Mouse (Mus musculus): Measurements from ENCODE around the gene Olfr10. TPM values are rescaled to one million over a fixed set of nuclear protein-coding genes. Genes with fewer than 3 reads are reported as not detected.

Gene Olfr10
- polyA plus RNA-seq, 1 experiment from 2014 or later = not detected

- 70% methylated on average over 4 of the region's 4 CpGs for WGBS
- Histone ChIP-seq H3K36me3 (replicated peaks) (no peaks in the 10 kb centered on the region), H3K4me3 (no peak overlapping the region), H3K27me3 (replicated peaks) (no peaks in the 10 kb centered on the region), H3K9ac (no peak overlapping the region), H3K4me1 (no peaks in the 10 kb centered on the region), H3K9me3 (no peaks in the 10 kb centered on the region), H3K4me2 (no peak overlapping the region), H3K27ac (no peak overlapping the region)
- no peak for ATAC-seq (replicated peaks)
Measured at GRCm38 (mm10) chr11:49337150-49337832, 32.8 kb downstream of the Olfr10 start.

Other genes starting within 250 kb of the Olfr10 start
- 0.68 TPM in 1 of 2 replicates, not detected in the other for gene Tgtp2, start 240.5 kb upstream of the Olfr10 start, polyA plus RNA-seq (2015; fragmentation: Nextera tagmentation; extraction: Ambion mirVana)
- gene Ifi47, start 228.2 kb upstream of the Olfr10 start, polyA plus RNA-seq (2015; fragmentation: Nextera tagmentation; extraction: Ambion mirVana) = 0.35 and 0.56 TPM in 2 replicates
- gene Olfr1396, start 189.9 kb upstream of the Olfr10 start, polyA plus RNA-seq (2015; fragmentation: Nextera tagmentation; extraction: Ambion mirVana) = 0.11 TPM in 1 of 2 replicates, not detected in the other
- gene Olfr1395, start 162.5 kb upstream of the Olfr10 start, polyA plus RNA-seq (2015; fragmentation: Nextera tagmentation; extraction: Ambion mirVana) = not detected in 2 replicates
- not detected in 2 replicates for gene Olfr1394, start 150.4 kb upstream of the Olfr10 start, polyA plus RNA-seq (2015; fragmentation: Nextera tagmentation; extraction: Ambion mirVana)
- gene Btnl9, start 117.6 kb upstream of the Olfr10 start, polyA plus RNA-seq (2015; fragmentation: Nextera tagmentation; extraction: Ambion mirVana) = 0.09 and 0.15 TPM in 2 replicates
- 45.1 and 46.0 TPM in 2 replicates for gene Zfp62, start 101.4 kb upstream of the Olfr10 start, polyA plus RNA-seq (2015; fragmentation: Nextera tagmentation; extraction: Ambion mirVana)
- gene Mgat1, start 60.5 kb upstream of the Olfr10 start, polyA plus RNA-seq (2015; fragmentation: Nextera tagmentation; extraction: Ambion mirVana) = 35.3 and 35.4 TPM in 2 replicates
- gene Olfr1393, start 26.4 kb upstream of the Olfr10 start, polyA plus RNA-seq (2015; fragmentation: Nextera tagmentation; extraction: Ambion mirVana) = 0.05 TPM in 1 of 2 replicates, not detected in the other
- gene Olfr1392, start 19.5 kb upstream of the Olfr10 start, polyA plus RNA-seq (2015; fragmentation: Nextera tagmentation; extraction: Ambion mirVana) = 0.04 and 0.05 TPM in 2 replicates
- not detected in 2 replicates for gene Olfr1391, start 18.0 kb downstream of the Olfr10 start, polyA plus RNA-seq (2015; fragmentation: Nextera tagmentation; extraction: Ambion mirVana)
- gene Olfr1390, start 30.4 kb downstream of the Olfr10 start, polyA plus RNA-seq (2015; fragmentation: Nextera tagmentation; extraction: Ambion mirVana) = not detected in 2 replicates
- gene Olfr1389, start 118.3 kb downstream of the Olfr10 start, polyA plus RNA-seq (2015; fragmentation: Nextera tagmentation; extraction: Ambion mirVana) = not detected in 2 replicates
- 0.05 TPM in 1 of 2 replicates, not detected in the other for gene Olfr1388, start 131.9 kb downstream of the Olfr10 start, polyA plus RNA-seq (2015; fragmentation: Nextera tagmentation; extraction: Ambion mirVana)
- gene Olfr1387, start 150.6 kb downstream of the Olfr10 start, polyA plus RNA-seq (2015; fragmentation: Nextera tagmentation; extraction: Ambion mirVana) = not detected in 2 replicates
- not detected in 2 replicates for gene Olfr1386, start 160.3 kb downstream of the Olfr10 start, polyA plus RNA-seq (2015; fragmentation: Nextera tagmentation; extraction: Ambion mirVana)
- 0.05 and 0.08 TPM in 2 replicates for gene Olfr1385, start 184.3 kb downstream of the Olfr10 start, polyA plus RNA-seq (2015; fragmentation: Nextera tagmentation; extraction: Ambion mirVana)
- not detected in 2 replicates for gene Olfr1384, start 202.0 kb downstream of the Olfr10 start, polyA plus RNA-seq (2015; fragmentation: Nextera tagmentation; extraction: Ambion mirVana)
- not detected in 2 replicates for gene Olfr1383, start 214.9 kb downstream of the Olfr10 start, polyA plus RNA-seq (2015; fragmentation: Nextera tagmentation; extraction: Ambion mirVana)
- not detected in 2 replicates for gene Olfr1382, start 223.5 kb downstream of the Olfr10 start, polyA plus RNA-seq (2015; fragmentation: Nextera tagmentation; extraction: Ambion mirVana)
- not detected in 2 replicates for gene Olfr1381, start 238.7 kb downstream of the Olfr10 start, polyA plus RNA-seq (2015; fragmentation: Nextera tagmentation; extraction: Ambion mirVana)

Data from midbrain, embryonic 15.5 days (tissue).